Mouse (Mus musculus) forebrain, embryonic 15.5 days (tissue): ENCODE measurements around the gene Prss30. TPM values are rescaled to one million over a fixed set of nuclear protein-coding genes. Genes with fewer than 3 reads are reported as not detected.

ENCODE experiments used
- ATAC-seq: fragments of 200-750 bp; cut with Nextera tagmentation; replicated peaks from 2 replicates; pipeline ENCODE4 v1.8.0; 2017; ENCODE audit warnings: mild to moderate bottlenecking, moderate TSS enrichment, moderate library complexity
- H3K27ac ChIP-seq: fragments of 300-500 bp; sonication (generic); replicated peaks from 2 replicates; pipeline ENCODE4 v1.5.1; 2015; ENCODE audit warnings: mild to moderate bottlenecking, inconsistent platforms
- H3K27me3 ChIP-seq: fragments of 300-500 bp; sonication (generic); 2 replicates; pipeline ENCODE4 v1.6.1; 2015; ENCODE audit warnings: inconsistent platforms
- H3K36me3 ChIP-seq: fragments of 300-500 bp; sonication (generic); 2 replicates; pipeline ENCODE4 v1.6.1; 2015; ENCODE audit warnings: mild to moderate bottlenecking, inconsistent platforms
- H3K4me1 ChIP-seq: fragments of 300-500 bp; sonication (generic); 2 replicates; pipeline ENCODE4 v1.6.1; 2015; ENCODE audit warnings: inconsistent platforms
- H3K4me2 ChIP-seq: fragments of 300-500 bp; sonication (generic); replicated peaks from 2 replicates; pipeline ENCODE4 v1.6.1; 2015; ENCODE audit warnings: mild to moderate bottlenecking, inconsistent platforms
- H3K4me3 ChIP-seq: fragments of 300-500 bp; sonication (generic); 2 replicates; pipeline ENCODE4 v1.5.1; 2015; ENCODE audit warnings: mild to moderate bottlenecking, inconsistent platforms
- H3K9ac ChIP-seq: fragments of 300-500 bp; sonication (generic); replicated peaks from 2 replicates; pipeline ENCODE4 v1.6.1; 2015; ENCODE audit warnings: mild to moderate bottlenecking, inconsistent platforms
- H3K9me3 ChIP-seq: fragments of 300-500 bp; sonication (generic); 2 replicates; pipeline ENCODE4 v1.6.1; 2016; ENCODE audit warnings: inconsistent platforms
- WGBS: fragments of 180-500 bp; shearing (Covaris S2); methylation state at CpG from one replicate; pipeline ENCODE4 v1.1.7; 2015; ENCODE audit warnings: mixed read lengths; 5-methylcytosine and 5-hydroxymethylcytosine counted together
- polyA plus RNA-seq: library from polyadenylated mRNA; unstranded; fragments of >200 nt; fragmentation: Nextera tagmentation; extraction: Ambion mirVana; gene quantifications from 2 replicates; pipeline ENCODE4 v1.2.1, GENCODE M21; 2015

The Prss30 gene
- polyA plus RNA-seq, 1 experiment from 2014 or later, result not detected

DNA sequence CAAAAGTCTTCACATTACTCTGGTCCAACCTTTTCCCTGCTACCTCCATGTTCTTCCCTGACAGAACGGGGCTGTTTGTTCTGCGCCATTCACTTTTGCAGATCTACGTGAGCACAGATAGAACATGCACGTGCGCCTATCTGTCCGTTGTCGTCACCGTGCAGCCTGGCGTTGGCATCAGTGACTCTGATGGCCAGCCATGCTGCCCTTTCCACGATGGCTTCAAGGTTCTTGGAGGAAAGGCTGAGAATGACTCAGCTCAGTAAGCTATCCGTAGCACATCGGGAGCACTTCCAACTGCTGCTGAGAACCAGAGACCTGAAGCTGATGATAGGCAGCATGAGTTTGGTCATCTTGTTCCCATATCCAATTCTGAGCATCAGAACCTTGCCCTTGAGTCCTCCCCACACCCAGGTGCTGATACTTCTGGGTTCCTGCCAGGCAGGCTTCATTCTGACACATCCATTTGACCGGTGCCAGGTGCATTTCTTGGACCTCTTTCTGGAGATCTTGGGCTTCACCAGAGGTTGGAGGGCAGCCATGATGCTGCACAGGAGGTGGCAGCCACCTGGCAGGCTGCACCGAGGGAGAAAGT lies 23.8 kb upstream of the Prss30 start:
- no peaks in the 10 kb centered on the region for H3K27me3 ChIP-seq

DNA sequence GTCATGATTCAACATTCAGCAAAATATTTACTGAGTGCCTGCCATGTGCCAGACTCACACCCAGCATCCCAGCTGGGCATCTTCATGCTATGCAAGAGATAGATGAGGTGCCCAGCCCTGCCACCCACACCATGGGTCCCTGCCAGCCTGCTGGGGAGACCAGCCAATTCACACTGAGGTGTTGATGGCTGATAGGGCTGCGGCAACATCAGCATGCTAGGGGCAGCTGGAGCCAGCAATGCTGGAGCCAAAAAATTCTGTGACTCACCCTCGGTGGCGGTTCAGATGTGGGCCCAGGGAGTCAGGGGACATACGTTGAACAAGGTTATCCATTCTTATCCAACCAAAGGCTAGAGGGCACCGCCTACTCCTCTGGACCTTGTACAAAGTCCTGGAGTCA lies 20.0 kb upstream of the Prss30 start:
- 73% methylated on average over 5 of the region's 5 CpGs for WGBS
- Histone ChIP-seq H3K9me3 (no peaks in the 10 kb centered on the region), H3K4me1 (no peaks in the 10 kb centered on the region), H3K27ac (no peak overlapping the region), H3K27me3 (no peaks in the 10 kb centered on the region), H3K9ac (no peak overlapping the region), H3K36me3 (no peaks in the 10 kb centered on the region), H3K4me2 (no peak overlapping the region), H3K4me3 (no peak overlapping the region)
- ATAC-seq, result no peak

More for the DNA sequence above, 23.8 kb upstream of the Prss30 start:
- no peak for ATAC-seq
- no peaks in the 10 kb centered on the region for H3K9me3 ChIP-seq
- no peak overlapping the region for H3K9ac ChIP-seq
- H3K4me1 ChIP-seq, result no peaks in the 10 kb centered on the region
- H3K36me3 ChIP-seq, result no peaks in the 10 kb centered on the region
- no peak overlapping the region for H3K4me2 ChIP-seq
- H3K4me3 ChIP-seq, result no peak overlapping the region
- H3K27ac ChIP-seq, result no peak overlapping the region
- WGBS, result 93% methylated on average over 14 of the region's 14 CpGs

DNA sequence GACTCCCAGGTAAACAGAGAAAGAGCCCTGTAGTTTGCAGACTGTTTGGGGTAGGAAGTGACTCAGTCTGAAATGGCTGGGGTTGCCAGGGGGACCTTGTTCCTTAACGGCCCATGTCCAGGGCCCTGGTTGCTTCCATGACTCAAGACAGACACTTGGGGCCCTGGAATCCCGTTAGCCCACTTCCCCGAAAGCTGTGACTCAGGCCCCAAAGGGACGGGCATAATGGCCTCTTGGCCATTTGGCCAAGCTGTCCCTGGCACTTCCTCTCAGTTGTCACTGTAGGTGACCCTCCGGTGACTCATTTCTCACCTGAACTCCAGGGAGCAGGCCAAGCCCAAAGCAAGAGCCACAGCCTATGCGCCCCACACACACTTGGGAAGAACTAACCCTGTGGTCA lies 18.0 kb upstream of the Prss30 start:
- H3K27ac ChIP-seq, result no peak overlapping the region
- 82% methylated on average over 6 of the region's 6 CpGs for WGBS
- no peak for ATAC-seq

DNA sequence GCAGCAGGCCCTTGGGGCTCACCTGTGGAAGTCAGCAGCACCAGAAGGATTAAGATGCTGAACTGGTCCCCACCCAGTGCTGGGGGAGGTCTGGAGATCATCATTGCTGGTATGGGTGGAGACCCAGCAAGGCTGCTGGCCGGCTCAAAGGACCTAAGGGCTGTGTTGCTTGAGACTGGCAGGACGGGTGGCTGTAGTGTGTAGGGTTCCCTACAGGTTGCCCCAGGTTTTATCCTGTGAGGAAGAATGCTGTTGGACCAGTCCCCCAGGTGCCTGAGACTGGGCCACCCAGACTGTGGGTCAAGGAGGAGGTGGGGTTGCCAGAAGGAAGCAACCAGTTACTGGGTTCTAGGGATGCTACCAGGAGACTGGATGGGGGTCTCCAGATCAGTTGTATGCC lies 17.5 kb upstream of the Prss30 start, which contains the start of gene Prss22:
Gene Prss22, minus strand, starts transcription at position 200 of the 400 bp plus-strand sequence.
- H3K4me2 ChIP-seq, result no peak within 1 kb of the TSS
- H3K9me3 ChIP-seq, result no peaks in the 10 kb centered on the region
- H3K4me1 ChIP-seq, result peaks cover 9% of the 10 kb centered on the region; the same call in 1 of the 2 replicates
- WGBS, result 77% methylated on average over 2 of the region's 2 CpGs
- H3K27ac ChIP-seq, result no peak within 1 kb of the TSS
- H3K27me3 ChIP-seq, result no peaks in the 10 kb centered on the region
- no peak within 1 kb of the TSS for H3K9ac ChIP-seq
- no peaks in the 10 kb centered on the region for H3K36me3 ChIP-seq
- no peak for ATAC-seq
- H3K4me3 ChIP-seq, result no peak within 1 kb of the TSS

More for the DNA sequence above, 18.0 kb upstream of the Prss30 start:
- Histone ChIP-seq H3K9ac (no peak overlapping the region), H3K27me3 (no peaks in the 10 kb centered on the region), H3K4me3 (no peak overlapping the region), H3K4me1 (peaks cover 4% of the 10 kb centered on the region; the same call in 1 of the 2 replicates), H3K4me2 (no peak overlapping the region), H3K36me3 (no peaks in the 10 kb centered on the region), H3K9me3 (no peaks in the 10 kb centered on the region)

DNA sequence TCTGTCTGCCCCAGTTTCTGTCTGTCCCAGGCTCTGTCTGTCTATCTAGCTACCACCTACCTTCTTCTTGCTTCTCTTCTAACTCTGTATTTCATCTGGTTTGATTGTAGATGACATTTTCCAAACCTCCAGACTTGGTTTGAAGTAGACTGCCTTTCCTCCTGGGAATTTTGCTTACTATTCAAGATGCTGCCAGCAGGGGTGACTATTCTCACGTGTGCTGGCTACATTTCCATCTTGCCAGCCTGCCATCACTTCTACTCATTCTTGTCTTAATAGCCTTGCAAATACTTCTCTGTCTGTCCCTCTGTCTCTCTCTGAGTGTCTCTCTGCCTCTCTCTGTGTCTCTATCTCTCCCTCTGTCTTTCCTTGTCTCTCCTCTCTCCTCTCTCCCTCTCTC lies 15.1 kb upstream of the Prss30 start:
- ATAC-seq, result no peak
- WGBS, result 21% methylated on average over 1 of the region's 1 CpGs
- no peaks in the 10 kb centered on the region for H3K9me3 ChIP-seq

DNA sequence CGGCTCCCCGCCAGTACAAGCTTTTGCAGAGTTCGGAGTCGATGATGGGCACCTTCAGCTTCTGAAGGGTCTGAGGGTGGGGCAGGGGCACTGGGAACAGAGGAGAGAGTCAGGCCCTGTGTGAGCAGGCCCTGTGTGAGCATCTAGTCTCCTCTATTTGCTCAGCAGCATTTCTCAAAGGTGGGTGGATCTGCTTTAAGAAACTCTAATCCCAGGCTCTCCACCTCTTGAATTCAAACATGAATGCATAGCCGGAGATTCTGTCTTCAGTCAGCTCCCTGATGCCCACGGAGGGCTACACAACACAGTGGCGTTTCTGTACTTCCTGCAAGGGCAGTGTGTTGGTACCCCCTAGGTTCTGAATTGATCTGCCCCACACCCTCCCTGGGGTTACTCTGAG lies 14.3 kb upstream of the Prss30 start:
- peaks cover 9% of the 10 kb centered on the region; the same call in 1 of the 2 replicates for H3K4me1 ChIP-seq

More for the DNA sequence above, 15.1 kb upstream of the Prss30 start:
- H3K36me3 ChIP-seq, result no peaks in the 10 kb centered on the region
- no peaks in the 10 kb centered on the region for H3K27me3 ChIP-seq
- H3K9ac ChIP-seq, result no peak overlapping the region
- no peak overlapping the region for H3K27ac ChIP-seq
- H3K4me2 ChIP-seq, result no peak overlapping the region
- no peak overlapping the region for H3K4me3 ChIP-seq
- H3K4me1 ChIP-seq, result peaks cover 9% of the 10 kb centered on the region; the same call in 1 of the 2 replicates

DNA sequence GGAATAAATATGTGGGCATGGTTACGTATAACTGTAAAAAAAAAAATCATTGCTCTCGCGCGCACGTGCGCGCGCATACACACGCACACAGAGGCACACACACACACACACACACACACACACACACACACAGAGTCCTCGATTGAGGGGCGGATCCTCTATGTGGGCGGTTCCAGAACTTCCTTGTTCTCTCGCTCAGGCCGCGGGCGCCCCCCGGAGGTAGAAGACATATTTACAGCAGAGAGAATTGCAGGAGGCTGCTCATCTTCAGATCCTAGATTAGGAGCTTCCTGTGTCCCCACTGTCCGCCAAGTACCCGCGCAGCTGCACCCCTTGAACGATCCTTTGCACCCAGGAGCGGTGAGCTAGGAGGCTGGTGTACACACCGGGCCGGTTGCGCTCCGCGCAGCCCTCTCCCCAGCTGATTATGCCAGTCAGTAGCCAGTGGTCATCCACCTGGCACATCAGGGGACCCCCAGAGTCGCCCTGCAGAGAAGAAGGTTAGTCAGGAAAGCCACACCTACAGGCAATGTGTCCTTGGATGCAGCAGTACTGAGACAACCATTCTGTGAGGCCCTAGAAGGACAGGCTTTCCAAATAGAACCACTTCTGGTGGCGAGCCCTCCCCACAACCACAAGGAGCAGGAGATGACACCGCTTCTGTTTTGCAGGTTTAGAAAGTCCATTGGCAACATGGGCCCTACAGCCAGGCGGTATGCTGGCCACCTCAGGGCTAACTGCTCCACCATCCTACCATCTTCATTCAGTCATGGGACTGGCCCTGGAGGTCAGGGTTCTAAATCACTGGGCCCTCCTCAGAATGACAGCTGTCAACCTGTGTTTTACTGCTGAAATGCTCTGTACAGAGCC lies 13.4 kb upstream of the Prss30 start:
- 10% methylated on average over 31 of the region's 31 CpGs for WGBS
- Histone ChIP-seq H3K9ac (peak overlapping the region; percentile 64), H3K4me3 (peak overlapping the region; percentile 35), H3K4me2 (peak overlapping the region; percentile 55), H3K4me1 (peaks cover 9% of the 10 kb centered on the region; the same call in 1 of the 2 replicates), H3K9me3 (no peaks in the 10 kb centered on the region), H3K36me3 (no peaks in the 10 kb centered on the region), H3K27ac (no peak overlapping the region), H3K27me3 (no peaks in the 10 kb centered on the region)
- peak; percentile 81 for ATAC-seq

More for the DNA sequence above, 14.3 kb upstream of the Prss30 start:
- H3K4me3 ChIP-seq, result no peak overlapping the region
- H3K4me2 ChIP-seq, result no peak overlapping the region
- H3K9me3 ChIP-seq, result no peaks in the 10 kb centered on the region
- no peak overlapping the region for H3K27ac ChIP-seq
- H3K9ac ChIP-seq, result no peak overlapping the region
- no peaks in the 10 kb centered on the region for H3K36me3 ChIP-seq
- no peaks in the 10 kb centered on the region for H3K27me3 ChIP-seq
- no peak for ATAC-seq
- WGBS, result 67% methylated on average over 7 of the region's 7 CpGs

DNA sequence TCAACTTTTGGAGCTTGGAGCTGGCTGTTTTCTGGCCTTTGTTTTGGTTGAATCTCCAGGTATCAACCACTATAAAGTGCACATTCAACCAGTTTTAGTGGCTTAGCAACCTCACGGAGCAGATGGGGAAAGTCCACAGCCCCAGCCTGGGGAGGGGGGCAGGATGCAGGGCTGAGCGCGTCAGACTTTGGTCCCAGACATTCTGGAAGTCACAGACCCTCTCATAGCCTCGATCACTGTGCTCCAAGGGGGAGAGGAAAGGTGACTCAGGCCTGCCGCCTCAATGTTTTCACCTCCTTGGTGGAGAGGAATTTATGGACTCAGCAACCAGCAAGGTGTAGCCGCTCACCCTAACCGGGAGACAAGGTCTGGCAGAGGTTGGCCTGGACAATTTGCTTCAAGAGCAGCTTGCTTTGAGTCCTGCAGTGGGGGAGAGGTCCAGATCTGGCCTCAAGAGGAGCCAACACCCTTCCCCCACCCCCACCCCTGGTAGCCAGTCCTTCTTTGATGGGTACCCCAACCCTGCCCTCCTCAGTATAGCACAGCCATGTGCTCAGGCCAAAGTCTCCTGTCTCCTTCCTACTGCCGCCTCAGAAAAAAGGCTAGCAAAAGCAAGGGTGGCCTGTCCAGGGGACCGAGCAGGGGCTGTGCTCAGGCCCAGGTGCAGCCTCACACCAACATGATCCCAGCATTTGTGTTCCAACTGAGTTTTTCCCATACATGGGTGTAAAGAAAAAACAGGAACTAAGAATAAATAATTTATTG lies 12.6 kb upstream of the Prss30 start:
- peak; percentile 73 for ATAC-seq
- H3K9me3 ChIP-seq, result no peaks in the 10 kb centered on the region
- no peaks in the 10 kb centered on the region for H3K36me3 ChIP-seq
- peak overlapping the region; percentile 55 for H3K4me2 ChIP-seq
- H3K4me3 ChIP-seq, result peak overlapping the region; percentile 35
- H3K27me3 ChIP-seq, result no peaks in the 10 kb centered on the region
- H3K27ac ChIP-seq, result no peak overlapping the region
- peak overlapping the region; percentile 23; the same call in 1 of the 2 replicates for H3K9ac ChIP-seq
- H3K4me1 ChIP-seq, result peaks cover 9% of the 10 kb centered on the region; the same call in 1 of the 2 replicates
- WGBS, result 67% methylated on average over 9 of the region's 9 CpGs

DNA sequence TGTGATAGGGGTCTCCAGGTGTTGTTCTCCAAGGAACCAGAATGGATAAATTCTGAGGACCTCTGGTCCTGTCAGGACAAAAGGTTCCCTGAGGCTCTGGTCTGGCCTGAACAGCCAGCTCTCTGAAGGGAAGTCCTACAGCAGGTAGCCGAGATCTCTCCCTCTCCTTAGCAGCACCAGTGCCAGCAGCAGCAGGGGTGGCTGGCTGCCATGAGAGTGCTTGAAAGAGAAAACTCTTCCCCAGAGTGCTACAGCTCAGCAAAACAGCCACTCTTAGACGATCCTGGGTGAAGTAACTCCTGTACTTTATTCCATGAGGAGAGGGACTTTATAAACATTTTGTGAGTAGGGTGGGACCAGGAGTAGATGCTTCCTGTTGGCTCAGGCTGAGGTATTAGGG lies 9.4 kb upstream of the Prss30 start:
- no peak overlapping the region for H3K27ac ChIP-seq
- no peaks in the 10 kb centered on the region for H3K36me3 ChIP-seq
- H3K4me3 ChIP-seq, result no peak overlapping the region
- H3K27me3 ChIP-seq, result no peaks in the 10 kb centered on the region
- ATAC-seq, result no peak
- H3K9me3 ChIP-seq, result no peaks in the 10 kb centered on the region
- peaks cover 9% of the 10 kb centered on the region; the same call in 1 of the 2 replicates for H3K4me1 ChIP-seq
- H3K9ac ChIP-seq, result no peak overlapping the region
- H3K4me2 ChIP-seq, result no peak overlapping the region
- 44% methylated on average over 2 of the region's 2 CpGs for WGBS

DNA sequence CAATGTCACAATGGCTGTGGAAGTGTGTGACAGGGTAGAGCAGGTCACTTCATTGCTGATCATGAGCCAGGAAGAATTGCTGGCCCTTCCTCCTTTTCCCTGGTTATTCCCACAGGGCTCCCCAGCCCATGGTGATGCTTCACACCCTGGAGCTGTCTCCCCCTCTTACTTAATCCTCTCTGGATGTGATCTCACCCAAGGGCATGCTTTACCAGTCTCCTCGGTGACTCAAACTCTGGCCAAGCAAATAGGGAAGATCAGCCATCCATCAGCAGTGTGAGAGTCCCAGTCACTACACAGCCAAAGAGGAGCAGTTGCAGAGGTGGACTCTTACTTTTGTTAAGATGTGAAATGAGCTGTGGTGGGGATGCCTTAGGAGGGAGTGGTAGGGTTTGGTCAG lies 4.6 kb upstream of the Prss30 start:
- no peaks in the 10 kb centered on the region for H3K4me1 ChIP-seq
- WGBS, result 92% methylated on average over 1 of the region's 1 CpGs
- ATAC-seq, result no peak
- no peak overlapping the region for H3K27ac ChIP-seq
- no peaks in the 10 kb centered on the region for H3K9me3 ChIP-seq
- no peaks in the 10 kb centered on the region for H3K36me3 ChIP-seq
- H3K4me2 ChIP-seq, result no peak overlapping the region
- no peak overlapping the region for H3K9ac ChIP-seq
- no peak overlapping the region for H3K4me3 ChIP-seq
- H3K27me3 ChIP-seq, result no peaks in the 10 kb centered on the region

DNA sequence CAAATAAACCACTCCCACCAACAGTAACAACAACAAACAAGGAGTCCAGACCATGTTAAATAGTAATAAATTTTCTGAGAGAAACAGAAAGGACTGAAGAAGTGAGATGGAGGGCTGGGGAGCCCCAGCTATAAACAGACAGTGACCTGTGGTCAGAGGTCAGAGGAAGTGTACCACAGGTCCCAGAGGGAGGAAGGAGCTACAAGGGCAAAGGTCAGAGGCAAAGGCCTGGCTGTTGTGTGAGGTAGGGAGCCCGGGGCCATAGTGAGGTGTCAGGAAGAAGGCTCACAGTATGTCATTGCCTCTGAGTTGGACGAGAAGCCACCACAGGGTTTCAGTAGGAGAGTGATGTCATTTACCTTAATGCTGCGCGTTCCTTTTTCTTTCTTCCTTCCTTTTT lies 2.5 kb upstream of the Prss30 start:
- no peak for ATAC-seq
- 68% methylated on average over 4 of the region's 4 CpGs for whole genome bisulfite sequencing

DNA sequence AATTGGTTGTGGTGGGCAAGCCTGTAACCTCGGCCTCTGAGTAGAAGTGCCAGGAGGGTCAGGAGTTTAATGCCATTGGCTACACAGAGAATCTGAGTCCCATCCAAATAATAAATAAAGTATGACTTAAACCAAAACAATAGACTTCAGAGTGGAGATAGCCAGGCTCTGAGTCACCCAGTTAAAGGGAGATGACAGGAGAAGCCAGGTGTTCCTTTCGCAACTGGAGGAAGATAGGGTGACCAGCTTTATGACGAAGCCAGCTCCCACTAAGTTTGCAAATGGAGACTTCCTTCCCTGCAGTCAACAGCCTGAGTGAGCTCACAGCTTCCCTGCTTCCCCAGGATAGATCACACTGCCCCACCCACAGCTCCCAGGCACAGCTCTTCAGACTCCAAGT lies 895 bp downstream of the Prss30 start:
- 81% methylated on average over 3 of the region's 3 CpGs for WGBS

More for the DNA sequence above, 2.5 kb upstream of the Prss30 start:
- Histone ChIP-seq H3K4me1 (no peaks in the 10 kb centered on the region), H3K4me3 (no peak overlapping the region), H3K27me3 (no peaks in the 10 kb centered on the region), H3K36me3 (no peaks in the 10 kb centered on the region), H3K27ac (no peak overlapping the region), H3K9me3 (no peaks in the 10 kb centered on the region), H3K9ac (no peak overlapping the region), H3K4me2 (no peak overlapping the region)

More for the DNA sequence above, 895 bp downstream of the Prss30 start:
- no peaks in the 10 kb centered on the region for H3K9me3 ChIP-seq
- H3K36me3 ChIP-seq, result no peaks in the 10 kb centered on the region
- H3K27me3 ChIP-seq, result no peaks in the 10 kb centered on the region
- H3K4me3 ChIP-seq, result no peak overlapping the region
- H3K9ac ChIP-seq, result no peak overlapping the region
- H3K4me1 ChIP-seq, result no peaks in the 10 kb centered on the region
- ATAC-seq, result no peak
- H3K27ac ChIP-seq, result no peak overlapping the region
- no peak overlapping the region for H3K4me2 ChIP-seq
